Mouse (Mus musculus) cerebellum, adult 8-10 months (tissue): ENCODE measurements around the gene Sox8.
A peak's percentile ranks its signal among the peaks of the same experiment; 100 is the strongest.

ENCODE experiments used
- DNase-seq: peaks from one replicate; pipeline ENCODE4 v3.0.0; 2022

Gene Sox8

GRCm38 (mm10) chr17:25555666-25556629 lies 14.5 kb downstream of the Sox8 start:
- no peak for DNase-seq

GRCm38 (mm10) chr17:25555159-25555558 lies 15.3 kb downstream of the Sox8 start:
- no peak for DNase-seq

DNA sequence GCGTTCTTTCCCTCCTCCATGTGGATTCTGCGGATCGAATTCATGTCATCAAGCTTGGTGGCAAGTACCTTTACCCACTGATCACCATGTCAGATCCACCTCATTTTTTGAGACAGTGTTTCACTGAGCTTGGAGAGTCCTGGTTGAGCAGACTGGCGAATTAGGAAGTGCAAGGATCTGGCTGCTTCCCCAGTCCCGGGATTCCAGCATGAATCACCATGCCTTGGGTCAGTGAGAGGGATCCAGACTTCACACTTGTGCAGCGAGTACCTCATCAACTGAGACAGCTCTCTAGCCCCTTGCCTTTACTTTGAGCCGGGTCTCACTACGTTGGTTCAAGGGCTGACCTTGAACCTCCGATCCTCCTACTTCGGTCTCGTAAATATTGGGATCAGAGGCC lies 19.2 kb downstream of the Sox8 start:
- no peak for DNase-seq

DNA sequence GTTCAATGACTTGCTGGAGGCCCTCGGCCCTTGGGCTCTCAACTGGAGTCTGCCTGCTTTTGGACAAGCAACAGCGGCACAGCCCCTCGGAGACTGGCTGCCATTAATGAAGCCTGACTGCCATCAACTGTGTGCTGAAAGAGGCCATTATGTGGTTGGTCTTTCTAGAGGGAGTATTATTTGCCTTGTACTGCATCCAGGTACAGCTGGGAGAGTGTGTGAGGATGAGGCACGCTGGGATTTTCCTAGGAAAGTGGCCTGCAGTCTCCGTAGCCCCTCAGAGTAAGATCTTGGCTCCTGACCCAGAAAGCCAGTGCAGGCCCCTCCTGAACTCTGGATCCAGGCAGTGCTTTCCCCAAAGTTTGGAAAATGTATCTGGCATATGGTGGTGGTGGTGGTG lies 20.5 kb downstream of the Sox8 start:
- no peak for DNase-seq

DNA sequence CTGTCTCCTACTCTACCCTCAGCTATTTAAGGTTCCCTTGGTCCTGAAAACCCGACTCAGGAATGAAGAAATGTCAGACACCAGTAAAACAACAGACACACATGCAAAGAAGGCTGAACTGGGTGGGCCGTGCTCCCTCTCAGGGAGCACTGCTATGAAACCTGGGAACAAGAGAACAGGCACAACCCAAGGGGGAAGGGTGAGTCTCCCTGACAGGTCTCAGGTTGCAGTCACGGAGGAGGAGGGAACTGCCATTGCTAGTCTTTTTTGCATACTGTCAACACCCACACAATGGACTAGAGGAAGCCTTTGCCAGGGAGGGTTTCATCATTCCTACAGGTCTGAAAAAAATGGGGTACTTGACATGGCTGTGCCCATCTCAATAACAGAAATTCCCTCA lies 23.5 kb downstream of the Sox8 start:
- no peak for DNase-seq

DNA sequence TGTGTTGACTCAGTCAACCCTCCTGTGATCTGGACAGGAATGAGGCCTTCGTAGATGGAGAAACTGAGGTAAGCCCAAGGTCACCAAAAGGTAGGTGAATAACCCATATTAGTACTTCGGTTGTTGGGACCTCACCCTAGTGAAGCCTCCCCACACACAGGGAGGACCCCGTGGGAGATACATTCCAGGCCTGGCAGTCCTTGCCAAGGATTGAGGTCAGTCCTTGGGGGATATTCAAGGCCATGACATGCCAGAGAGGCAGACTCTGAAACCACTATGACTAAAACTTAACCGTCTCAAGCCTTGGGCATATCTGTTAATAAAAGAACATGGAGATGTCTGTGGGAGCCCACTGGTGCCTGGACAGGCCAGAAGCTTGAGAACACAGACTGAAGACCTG lies 28.7 kb downstream of the Sox8 start:
- DNase-seq = no peak

DNA sequence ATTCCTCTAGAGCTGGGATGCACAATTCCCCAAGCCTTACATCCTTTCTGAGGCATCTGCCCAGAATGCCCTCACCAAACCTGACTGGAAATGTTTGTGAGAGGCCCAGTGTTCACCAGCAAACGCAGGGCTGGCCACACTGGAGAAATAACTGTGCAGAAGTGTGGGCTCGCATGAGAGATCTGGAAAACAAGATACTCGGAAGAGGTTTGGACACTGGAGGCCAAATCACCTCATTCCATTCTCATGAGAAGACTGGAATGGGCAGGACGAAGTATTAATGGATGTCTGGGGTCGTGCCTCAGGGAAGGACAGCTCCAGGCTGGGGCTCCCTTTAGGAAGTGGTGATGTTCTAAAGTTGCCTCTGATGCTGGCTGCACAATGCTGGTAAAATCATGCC lies 29.8 kb downstream of the Sox8 start:
- no peak for DNase-seq

DNA sequence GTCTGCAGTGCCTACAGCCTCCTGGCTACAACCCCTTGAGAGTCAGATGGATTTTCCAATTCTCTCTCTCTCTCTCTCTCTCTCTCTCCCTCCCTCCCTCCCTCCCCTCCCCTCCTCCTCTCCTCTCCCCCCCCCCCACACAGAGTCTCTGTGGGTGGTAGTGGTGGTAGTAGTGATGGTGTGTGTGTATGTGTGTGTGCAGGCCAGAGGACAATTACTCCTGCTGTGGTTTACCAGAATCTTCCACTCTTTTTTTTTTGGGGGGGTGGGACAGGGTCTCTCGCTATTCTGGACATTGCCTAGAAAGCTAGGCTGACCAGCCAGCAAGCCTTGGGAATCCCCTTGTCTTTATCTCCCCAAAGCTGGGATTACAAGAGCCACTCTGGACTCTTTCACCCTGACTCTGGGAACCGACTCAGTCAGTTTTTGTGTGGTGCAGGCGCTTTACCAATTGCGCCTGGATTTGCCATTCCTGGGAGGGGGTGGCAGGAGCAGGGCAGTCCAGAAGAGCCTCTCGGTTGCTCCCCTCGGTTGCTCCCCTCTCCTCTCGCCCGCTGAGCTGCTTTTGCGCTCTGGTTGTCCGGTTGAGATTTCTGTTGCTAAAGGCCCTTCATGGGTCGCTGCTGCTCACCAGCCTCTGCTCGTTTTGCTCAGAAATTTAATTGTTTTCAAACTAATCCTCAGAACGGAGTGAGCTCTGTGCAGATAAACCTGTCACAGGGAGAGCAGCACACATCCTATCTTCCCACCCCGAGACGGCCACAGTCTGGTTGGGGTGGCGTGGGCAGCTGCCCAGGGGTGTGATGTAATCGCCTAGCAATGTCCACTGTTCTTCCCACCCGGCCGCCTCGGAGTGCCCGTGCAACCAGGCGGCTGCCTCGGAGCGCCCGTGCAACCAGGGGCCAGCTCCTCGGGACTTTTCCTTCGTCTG lies 31.3 kb downstream of the Sox8 start:
- DNase-seq = no peak

- DNase-seq = no peak
Observed at GRCm38 (mm10) chr17:25530357-25531022, 40.0 kb downstream of the Sox8 start.

GRCm38 (mm10) chr17:25522080-25522479 lies 48.4 kb downstream of the Sox8 start:
- DNase-seq = no peak

DNA sequence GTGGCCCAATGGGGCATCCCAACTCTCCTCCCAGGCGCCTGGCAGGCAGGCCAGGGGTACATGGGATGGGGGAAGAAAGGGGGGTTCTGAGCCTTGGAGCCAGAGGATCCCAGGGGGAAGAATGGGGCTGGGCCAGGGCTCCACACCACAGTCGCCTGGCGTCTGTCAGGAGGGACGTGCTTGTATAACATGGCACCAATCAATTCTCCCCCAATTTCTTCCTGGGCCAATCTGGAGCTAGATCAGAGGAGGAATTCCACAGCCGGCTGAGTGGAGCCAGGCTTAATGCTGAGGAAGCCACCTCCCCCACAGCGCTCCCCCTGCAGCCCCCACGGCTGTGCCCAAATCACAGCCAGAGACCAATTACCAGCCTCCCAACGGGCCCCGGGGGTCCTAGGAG lies 50.0 kb downstream of the Sox8 start:
- no peak for DNase-seq

GRCm38 (mm10) chr17:25519511-25519910 lies 51.0 kb downstream of the Sox8 start:
- DNase-seq = peak; percentile 6

DNA sequence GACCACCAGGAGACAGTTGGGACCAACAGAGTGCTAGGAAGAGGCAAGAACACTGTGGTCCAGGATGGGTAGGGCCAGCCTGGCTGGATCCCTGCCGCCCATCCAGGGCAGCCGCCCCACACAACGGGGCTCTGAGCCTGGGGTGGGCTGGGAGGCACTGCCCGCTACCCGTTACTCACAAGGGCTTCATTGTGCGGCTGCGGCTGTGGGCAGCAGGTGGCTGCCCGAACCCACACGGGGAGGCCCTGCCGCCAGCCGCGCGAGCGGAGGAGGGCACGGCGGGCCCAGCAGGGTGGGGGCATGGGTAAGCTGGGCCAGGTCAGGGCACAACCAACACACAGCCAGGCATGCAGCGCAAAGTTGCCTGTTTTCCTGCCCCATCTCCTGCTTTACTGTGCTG lies 52.3 kb downstream of the Sox8 start:
- DNase-seq = peak; percentile 5

- DNase-seq = no peak
Observed at GRCm38 (mm10) chr17:25516315-25516714, 54.2 kb downstream of the Sox8 start.
